Mouse (Mus musculus) frontal cortex, postnatal 10 days (tissue): ENCODE measurements at regions not wholly inside any gene's neighbourhood (a gene's known extent, or its start where the extent isn't known, plus 50 kb on each side); places are given as distances from the start of the nearest gene placed in this dataset.
A peak's percentile ranks its signal among the peaks of the same experiment; 100 is the strongest.

Experiments used
- DNase-seq, 2 experiments: peaks; one replicate each; pipeline ENCODE4 v3.0.0; 2022; ENCODE audit warnings: low spot score in 2 of 2, mixed read lengths in 1 of 2

- DNase-seq = no peak
Measured at GRCm38 (mm10) chr10:99639469-99639868, 120.0 kb downstream of the Csl start.

- DNase-seq = peak in 1 of 2 experiments; percentile 62
Measured at GRCm38 (mm10) chr10:99641784-99642183, 117.7 kb downstream of the Csl start.

DNA sequence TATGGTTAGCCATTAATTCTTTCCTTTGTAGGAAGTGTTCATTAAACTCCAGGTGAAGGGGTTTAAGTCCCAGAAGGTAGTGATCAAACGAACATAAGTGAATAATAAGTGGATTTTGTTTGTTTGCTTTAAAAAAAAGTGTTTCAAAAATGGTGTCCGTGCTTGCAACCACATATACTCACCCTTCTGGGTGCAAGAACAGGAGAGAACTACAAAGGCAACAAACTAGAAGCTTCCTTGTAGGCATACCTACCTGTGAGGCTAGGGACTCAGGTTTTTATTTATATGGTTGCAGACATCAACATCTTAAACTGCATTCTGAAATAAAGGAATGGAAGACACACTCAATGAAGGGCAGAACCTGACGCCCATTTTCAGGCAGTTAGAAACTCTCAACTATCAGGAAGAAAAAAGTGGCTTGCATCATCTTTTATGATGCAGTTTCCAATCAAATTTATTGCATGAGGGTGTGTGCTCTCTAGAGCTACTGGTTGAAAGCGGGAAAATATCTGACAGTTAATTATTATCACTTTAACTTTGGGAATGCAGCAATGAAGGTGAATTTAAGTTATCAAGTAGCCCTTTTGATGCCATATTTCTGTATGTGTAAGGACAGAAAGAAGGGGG, 117.1 kb downstream of the Csl start:
- no peak for DNase-seq

GRCm38 (mm10) chr10:99644981-99645380, 114.5 kb downstream of the Csl start:
- DNase-seq = no peak

GRCm38 (mm10) chr10:99652011-99652410, 107.4 kb downstream of the Csl start:
- no peak for DNase-seq

- no peak for DNase-seq
Measured at GRCm38 (mm10) chr10:99654284-99654683, 105.2 kb downstream of the Csl start.

- no peak for DNase-seq
Measured at GRCm38 (mm10) chr10:99676557-99677098, 82.8 kb downstream of the Csl start.

DNA sequence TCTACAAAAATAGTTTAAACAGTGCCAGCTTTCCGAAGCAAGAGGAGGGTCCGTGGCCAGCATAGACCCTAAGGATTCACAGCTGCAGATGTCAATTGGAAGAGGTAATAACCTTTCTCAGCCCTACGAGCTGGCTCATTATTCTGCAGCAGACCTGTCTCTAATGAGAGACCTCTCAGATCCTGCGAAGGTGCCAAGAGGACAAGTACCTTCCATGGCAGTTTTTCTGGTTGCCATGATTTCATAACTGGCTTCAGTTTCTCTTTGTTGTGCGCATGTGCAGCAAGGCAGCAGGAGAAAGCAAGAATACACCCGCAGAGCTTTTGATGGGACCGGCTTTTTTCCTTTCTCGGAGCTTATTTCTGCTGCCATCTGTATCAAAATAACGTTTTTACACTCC, 81.4 kb downstream of the Csl start:
- DNase-seq = peak; percentile 18 to 27

DNA sequence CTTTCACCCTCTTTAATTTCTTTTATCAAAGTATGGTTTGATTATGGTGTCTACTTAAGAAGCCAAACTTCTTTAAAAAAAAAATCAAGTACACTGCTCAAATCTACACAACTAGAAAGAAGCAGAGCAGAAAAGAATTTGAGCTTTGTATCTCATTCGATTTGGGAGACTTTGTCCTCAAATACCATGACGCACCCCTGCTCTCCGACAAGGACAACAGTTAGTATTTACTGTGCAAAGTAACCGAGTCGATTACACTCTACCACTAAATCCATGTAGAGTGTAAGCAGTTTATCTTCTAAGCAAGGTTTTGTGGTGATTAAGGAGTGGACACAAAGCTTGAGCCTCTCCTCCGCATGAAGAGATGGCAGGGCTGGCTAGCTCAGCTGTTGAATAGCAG, 79.6 kb downstream of the Csl start:
- DNase-seq = no peak

GRCm38 (mm10) chr10:99681932-99682331, 77.5 kb downstream of the Csl start:
- DNase-seq = no peak

DNA sequence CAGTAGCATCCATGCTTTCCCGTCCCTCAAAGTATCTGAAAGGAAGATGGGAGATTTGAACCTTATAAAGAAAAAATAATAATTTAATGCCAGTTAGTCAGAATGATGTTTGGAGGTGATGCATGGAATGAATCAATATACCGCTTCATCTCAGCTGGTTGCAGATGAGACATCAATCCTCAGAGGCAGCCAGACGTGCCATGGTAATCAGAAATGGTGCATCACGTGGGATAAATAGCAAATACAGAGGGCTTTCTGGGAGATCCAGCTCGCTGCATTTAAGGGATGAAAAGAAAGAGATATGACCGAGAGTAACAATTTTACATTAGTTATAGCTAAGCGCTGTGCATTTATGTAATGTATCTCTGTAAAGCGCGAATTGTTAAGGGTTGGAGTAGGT, 77.1 kb downstream of the Csl start:
- DNase-seq = no peak

DNA sequence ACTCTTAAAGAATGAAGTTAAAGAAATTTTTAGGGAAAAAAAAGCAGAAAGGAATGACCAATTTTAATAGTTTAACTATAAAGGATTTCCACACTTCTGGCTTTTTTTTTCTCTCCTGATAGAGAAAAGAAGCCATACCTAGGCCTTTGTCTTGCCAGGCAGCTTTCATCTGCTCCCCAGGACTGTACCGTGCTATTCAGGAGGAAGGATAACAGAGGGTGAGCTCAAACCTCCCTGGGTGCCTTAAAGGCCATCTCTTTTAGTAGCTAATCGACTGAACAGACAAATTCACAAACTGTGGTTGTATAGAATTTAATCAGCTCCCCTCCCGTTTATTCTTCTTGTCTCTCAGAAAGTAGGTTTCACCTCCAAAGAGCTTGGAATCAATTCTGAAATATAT, 76.1 kb downstream of the Csl start:
- DNase-seq = no peak

- DNase-seq = no peak
Measured at GRCm38 (mm10) chr10:99685911-99686310, 73.5 kb downstream of the Csl start.

DNA sequence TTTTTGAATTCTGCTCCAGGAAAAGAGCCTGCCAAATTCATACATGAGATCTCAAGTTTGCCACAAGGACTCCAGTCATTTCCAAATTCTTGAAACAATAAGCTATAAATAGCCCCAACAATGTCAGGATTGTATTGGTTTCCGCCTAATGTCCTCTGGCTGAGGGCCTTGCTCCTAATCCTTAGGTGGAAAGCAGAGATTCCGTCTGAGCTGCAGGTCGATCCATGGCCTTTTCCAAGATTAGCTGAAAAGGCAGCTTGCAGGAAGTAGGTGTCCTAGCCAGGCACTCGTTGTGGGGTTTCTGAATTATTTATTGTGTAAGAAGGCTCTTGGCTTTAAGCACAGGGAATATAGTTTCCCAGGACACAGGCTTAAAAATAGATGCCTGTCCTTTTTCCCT, 72.4 kb downstream of the Csl start:
- DNase-seq = no peak

GRCm38 (mm10) chr10:99697696-99698095, 61.8 kb downstream of the Csl start:
- DNase-seq = no peak

- DNase-seq = no peak
Measured at GRCm38 (mm10) chr10:99699498-99699897, 60.0 kb downstream of the Csl start.

GRCm38 (mm10) chr10:99700052-99700777, 59.2 kb downstream of the Csl start:
- DNase-seq = no peak
